Mouse (Mus musculus): Measurements from ENCODE around the gene Alg5. TPM values are rescaled to one million over a fixed set of nuclear protein-coding genes. Genes with fewer than 3 reads are reported as not detected.
"Not testable (repeated sequence)": the region's sequence is repeated elsewhere in the genome, so short reads cannot be mapped to it uniquely, and the experiment has no call there.

Gene Alg5
- total RNA-seq (2021): 1 to 10 TPM; 9.3 to 9.4 TPM
- long read RNA-seq, experiment 1, transcript Alg5-201 (10 exons, 1,471 nt): major isoform, 37 of 41 reads
- long read RNA-seq, experiment 1, partial matches to known transcripts: 1 of 41 reads
- long read RNA-seq, experiment 1, other reads (novel, unspliced or antisense): 2 of 41 reads
- long read RNA-seq, experiment 2, transcript Alg5-201 (10 exons, 1,471 nt): major isoform, 27 of 30 reads
- long read RNA-seq, experiment 2, partial matches to known transcripts: 0 of 30 reads
- long read RNA-seq, experiment 2, other reads (novel, unspliced or antisense): 1 of 30 reads

DNA sequence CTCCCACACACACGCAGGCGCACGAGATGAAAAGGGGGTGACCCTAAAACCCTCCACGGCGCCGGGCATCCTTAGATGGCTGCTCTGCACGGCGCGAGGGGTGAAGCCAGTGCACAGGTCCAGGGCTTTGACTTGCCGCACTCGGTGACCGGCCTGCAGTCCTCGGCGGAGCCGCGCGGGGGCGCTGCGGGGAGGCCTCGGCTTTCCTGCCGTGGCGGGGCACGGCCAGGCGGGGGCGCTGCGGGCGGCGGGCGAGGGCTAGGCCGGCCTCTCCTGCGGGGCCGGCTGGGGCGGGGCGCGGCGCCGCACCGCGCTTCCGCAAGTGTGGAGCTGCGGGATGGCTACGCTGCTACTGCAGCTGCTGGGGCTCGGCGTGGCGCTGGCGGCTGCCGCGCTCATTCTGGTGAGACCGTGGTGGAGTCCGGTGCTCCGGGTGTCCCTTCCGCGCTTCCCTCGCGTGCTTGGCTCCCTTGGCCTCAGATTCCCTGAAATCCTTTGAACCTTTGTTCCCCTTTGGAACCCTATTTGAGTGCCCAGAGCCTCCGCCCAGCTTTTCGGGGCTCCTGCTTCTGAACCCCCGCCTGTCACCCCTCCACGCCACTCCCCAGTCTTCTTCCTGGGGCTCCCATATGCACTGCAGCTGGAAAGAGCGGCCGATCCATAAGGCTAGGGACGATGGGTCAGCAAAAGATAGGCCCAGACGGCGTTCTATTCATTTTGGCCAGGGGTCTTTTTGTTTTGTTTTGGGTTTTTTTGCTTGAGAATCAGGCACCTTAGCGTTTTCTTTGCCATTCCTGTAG is at the start of gene Alg5, which contains the start of gene Exosc8:
Gene Alg5 (plus strand): TSS at position 293 of the 800 bp plus-strand sequence.
Gene Exosc8 (minus strand): TSS at position 147 of the 800 bp plus-strand sequence.
- DNase-seq: peak; percentile 87

DNA sequence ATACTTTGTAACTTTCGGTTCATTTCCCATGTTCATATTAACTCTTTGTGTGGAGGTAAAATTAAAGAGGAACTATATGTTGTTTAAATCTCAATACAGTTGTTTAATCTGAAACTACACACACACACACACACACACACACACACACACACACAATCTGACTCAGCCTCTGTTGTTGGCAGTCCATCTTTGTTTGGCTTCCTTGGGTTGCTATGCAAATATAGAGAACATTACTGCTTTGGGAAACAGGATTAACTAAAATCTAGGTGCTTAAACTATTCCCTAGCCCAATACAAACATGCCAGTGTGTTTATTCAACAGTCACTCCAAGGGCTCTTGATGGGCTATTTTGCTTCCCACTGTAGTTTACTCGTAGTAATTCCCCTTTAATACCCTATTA is 48.1 kb upstream of the Alg5 start:
- no peak for DNase-seq

DNA sequence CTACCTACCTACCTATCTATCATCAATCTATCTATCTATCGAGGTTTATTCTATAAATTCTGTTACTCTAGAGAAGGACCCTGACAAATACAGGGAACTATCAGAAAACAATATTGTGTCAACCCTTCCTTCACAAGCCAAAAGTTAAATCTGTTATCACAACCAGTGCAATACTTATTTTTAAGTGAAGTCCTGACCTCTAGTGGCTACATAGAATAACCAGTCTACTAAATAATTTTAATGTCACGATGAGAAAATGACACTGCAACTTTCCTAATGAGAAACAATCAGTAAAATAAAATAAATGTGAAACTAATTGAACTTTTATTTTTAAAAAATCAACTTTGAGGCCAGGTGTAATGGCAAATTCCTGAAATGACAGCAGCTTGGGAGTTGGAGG is 46.2 kb upstream of the Alg5 start:
- no peak for DNase-seq

DNA sequence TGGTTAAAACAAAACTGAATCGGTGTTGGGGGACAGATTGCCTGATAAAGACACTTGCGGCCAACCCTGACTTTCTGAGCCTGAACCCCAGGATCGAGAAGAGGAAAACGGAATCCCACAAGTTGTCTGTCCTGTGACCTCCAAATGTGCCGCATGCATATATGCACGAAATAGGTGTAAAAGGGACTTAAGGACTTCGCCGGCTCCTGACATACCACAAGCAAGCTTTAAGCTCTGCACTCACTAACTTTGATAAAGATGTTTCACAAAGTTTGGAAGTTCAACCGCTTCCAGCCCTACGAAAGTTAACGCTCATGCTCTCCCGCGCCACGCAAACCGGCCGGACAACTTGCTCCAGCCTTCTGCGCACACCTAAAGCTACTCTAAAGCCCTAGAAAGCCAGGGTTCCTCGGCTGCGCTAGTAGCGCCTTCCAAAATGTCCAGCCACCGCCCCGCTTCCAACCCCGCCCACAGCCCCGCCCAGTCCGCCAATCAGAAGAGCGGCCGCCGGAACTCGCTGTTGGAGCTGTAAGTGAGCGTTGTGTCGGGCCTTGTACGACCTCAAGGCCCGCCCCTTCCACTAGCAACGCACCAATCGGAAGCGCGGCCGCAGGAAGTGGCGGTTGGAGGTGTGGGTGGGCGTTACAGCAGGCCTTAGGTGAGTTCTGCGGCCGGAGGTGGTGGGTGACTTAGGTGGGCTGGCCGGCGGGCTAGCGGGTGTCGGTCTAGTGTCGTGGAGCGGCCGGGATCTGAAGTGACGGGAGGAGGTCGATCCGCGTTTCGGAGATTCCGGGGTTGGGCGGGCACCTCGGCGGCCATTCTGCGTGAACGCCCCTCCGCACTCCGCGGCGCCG is 42.9 kb upstream of the Alg5 start, which contains the start of gene Supt20:
Gene Supt20 (plus strand): TSS at position 606 of the 854 bp plus-strand sequence.
- peak; percentile 95 for DNase-seq

DNA sequence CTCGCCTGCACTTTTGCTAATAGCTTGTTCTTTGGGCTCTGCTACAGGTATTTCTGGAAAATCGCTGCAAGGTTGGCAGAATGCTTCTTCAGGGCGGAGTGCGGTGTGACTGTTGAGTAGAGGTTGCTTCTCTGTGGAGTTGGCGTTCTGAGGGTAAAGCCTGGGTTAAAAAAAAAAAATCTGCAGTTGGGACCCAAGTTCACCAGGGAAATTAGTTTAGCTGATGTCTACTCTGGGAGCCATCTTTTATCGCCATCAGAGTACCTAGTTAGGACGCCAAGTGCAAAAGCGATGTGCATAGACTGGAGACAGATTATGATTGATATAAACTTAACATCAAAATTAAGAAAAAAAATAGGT is 42.3 kb upstream of the Alg5 start:
- no peak for DNase-seq

DNA sequence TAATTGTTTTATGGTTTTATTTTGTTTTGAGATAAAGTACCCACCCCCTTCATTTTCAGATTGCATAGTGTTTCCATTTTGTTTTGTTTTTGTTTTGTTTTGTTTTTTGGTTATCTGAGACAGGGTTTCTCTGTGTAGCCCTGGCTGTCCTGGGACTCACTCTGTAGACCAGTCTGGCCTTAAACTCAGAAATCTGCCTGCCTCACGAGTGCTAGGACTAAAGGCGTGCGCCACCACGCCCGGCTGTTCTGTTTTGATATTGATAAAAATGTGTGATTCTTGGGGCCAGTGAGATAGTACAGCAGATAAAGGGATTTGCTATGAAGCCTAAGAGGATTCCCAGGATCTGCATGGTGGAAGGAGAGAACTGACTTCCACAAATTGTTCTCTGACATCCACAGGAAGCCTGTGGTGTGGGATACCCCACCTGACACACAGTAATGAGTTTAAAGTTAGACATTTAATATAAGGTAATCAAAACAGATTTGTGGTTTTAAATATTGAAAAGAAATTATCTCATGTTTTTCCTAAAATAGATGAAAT is 35.5 kb upstream of the Alg5 start:
- DNase-seq: no peak

DNA sequence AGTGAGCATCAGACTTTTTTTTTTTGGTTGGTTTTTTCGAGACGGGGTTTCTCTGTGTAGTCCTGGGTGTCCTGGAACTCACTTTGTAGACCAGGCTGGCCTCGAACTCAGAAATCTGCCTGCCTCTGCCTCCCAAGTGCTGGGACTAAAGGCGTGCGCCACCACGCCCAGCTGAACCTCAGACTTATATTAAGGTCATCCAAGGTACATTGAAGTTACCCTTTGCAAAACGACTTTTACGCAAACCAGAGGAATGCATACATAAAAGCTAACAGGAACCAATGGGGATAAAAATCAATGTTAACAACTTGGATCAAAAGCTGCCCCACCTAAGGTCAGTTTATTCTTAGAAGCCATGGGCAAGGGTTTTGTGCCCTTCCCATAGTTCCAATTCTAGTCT is 31.2 kb upstream of the Alg5 start:
- DNase-seq: not testable (repeated sequence)

DNA sequence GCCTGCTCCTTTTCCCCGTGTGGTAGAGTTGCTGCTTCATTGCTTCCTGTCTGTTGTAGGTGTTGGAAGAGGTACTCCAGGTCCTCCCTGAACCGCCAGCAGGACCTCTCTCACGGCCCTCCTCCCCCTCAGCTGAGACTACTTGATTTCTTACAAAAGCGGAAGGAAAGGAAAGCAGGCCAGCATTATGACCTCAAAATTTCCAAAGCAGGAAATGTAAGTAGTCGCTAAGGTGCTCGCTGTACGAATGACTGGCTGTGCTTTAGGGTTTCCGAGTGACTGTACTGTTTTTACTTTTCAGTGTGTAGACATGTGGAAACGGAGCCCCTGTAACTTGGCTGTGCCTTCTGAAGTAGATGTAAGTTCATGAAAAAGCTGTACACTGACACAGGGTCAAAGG is 26.4 kb upstream of the Alg5 start:
- DNase-seq: no peak

DNA sequence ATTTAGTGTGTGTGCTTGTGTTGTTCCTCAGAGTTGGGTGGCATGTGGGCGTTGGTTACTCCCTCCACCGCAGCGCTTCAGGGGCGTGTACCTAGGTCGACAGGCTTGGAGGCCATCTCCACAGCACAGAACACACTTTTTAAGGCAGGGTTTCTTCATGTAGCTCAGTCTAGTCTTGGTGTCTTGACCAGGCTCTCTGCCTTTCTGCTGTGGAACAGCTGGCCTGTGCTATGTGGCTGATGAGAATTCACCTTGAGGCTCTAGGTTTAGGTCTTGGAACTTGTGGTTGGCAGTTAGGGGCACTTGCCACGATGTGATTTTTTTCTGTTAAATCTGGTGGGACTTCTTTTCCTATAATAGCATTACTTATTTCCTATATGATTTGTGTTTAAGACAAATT is 21.1 kb upstream of the Alg5 start, which contains the start of gene Gm21958:
Gene Gm21958 (minus strand): TSS at position 101 of the 400 bp plus-strand sequence.
- DNase-seq: no peak

DNA sequence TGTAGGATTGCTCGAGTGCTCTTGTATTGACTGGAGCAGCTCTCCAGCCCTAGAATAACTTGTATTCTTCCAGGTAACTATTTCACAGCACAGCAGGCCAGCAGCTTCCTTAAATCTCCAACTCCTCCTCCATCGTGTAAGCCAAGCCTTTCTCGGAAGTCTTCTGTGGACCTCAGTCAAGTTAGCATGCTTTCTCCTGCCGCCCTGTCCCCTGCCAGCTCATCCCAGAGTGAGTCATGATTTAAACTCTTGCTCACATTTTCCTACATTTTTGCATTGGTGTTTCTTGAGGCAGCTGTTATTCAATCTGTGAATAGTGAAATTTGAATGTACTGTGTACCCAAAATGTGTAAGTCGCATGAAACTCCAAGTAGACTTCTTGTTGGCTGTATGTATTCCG is 19.9 kb upstream of the Alg5 start:
- DNase-seq: no peak

DNA sequence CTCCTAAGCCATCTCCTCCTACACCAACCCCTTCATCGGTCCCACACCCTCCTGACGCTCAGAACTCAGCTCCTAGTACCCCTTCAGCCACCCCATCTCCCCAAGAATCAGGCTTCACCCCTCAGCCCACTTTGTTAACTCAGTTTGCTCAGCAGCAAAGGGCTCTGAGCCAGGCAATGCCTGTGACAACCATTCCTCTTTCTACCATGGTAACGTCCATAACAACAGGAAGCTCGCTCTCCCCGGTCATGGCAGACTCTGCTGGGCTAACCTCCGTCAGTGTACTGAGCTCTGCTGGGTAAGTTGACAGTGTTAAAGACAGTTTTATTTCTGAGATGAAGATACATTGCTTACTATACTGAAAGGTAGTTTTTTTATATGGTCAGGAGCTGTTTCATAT is 18.0 kb upstream of the Alg5 start:
- no peak for DNase-seq

DNA sequence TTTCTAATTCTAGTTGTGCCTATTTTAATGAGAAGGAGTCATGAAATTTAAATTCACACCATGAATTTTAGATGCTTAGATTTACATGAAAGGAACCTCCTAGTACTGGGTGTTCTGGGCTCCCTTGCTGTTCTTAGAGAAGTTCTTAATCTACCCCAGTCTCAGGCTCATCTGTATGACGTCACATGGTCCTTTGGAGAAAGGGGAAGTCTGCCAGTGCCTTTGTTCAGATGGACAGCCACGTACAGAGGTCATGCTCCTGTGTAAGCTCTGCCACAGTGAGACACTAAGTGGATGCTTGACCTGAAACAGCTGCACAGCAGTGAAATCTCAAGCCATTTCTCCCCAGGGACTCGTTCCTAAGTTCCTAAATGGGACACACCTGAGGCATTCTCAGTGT is 16.4 kb upstream of the Alg5 start:
- no peak for DNase-seq

DNA sequence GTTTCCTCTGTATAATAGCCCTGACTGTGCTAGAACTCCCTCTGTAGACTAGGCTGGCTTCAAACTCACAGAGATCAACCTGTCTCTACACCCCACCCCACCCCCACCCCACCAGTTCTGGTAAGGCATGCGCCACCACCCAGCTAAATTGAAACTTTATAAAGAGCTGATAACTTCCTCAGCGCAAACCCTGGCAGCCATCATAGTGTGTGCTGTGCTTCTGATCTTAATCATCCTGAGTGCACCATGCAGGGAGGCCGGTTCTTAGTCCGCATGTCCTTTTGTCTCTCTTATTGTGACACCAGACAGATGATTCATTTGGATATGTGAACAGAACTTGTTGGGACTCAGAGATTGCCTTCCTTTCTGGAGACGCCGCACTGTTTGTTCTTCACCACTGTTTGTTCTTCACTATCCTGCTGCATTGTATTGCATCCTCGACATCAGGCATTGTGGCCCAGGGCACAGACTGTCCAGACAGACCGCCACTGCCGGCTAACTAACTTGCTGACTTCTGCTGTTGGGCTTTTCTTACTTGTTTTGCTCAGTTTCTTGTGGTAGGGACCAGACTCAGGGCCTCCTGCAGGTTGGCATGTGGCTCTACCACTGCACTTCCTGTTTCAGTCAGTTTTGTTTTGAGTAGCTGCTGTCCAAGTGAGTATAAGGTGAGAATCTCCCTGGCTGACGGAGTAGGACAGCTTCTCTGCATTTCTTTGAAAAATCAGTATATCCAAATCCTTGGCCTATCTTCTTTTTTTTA is 11.4 kb upstream of the Alg5 start:
- DNase-seq: no peak

DNA sequence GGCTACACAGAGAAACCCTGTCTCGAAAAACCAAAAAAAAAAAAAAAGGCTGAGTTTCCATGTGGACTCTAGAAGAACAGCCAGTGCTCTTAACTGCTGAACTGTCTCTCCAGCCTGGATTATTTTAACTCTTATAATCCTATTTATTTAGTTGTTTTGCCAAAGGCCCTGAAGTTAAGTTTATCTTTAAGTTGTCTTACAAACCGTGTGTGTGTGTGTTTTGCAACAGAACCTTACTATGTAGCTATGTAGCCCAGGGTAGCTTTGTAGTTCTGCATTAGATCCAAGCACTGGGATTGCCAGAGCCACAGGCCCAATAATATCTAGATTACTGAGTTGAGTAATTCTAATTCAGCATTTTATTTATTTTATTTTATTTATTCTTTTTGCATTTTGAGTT is 10.0 kb upstream of the Alg5 start:
- DNase-seq: no peak

DNA sequence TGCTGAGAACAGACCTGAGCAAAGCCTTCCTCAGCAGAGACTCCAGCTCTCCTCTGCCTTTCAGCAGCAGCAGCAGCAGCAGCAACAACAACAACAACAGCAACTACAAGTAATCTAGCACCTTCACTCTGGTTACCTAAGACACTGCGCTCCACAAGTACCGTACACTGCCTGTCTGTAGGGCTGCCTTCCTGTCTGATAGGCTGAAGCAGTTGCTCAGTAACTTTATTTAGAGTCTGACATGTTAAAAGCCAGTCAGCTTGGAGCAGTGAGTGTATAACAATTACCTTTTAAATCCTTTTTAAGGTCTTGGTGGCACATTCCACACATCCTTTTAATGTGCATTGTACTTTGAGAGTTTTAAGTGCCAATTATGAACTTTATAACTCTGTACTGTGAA is 7.8 kb upstream of the Alg5 start:
- no peak for DNase-seq

DNA sequence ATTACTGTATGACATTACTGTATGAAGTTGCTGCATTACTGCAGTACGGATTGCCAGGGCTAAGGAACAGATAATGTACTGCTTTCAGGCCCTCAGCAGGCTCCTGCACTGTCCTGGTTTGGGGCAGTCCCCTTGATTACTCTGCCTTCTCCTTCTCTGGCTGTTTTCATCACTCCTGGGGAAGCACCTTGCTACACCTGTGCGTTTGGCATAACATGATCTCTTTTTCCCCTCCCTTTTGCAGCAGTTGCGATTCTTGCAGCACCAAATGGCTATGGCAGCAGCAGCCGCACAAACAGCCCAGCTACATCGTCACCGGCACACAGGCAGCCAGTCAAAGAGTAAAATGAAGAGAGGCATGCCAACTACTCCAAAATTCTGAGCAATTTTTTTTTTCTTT is 7.2 kb upstream of the Alg5 start:
- no peak for DNase-seq

DNA sequence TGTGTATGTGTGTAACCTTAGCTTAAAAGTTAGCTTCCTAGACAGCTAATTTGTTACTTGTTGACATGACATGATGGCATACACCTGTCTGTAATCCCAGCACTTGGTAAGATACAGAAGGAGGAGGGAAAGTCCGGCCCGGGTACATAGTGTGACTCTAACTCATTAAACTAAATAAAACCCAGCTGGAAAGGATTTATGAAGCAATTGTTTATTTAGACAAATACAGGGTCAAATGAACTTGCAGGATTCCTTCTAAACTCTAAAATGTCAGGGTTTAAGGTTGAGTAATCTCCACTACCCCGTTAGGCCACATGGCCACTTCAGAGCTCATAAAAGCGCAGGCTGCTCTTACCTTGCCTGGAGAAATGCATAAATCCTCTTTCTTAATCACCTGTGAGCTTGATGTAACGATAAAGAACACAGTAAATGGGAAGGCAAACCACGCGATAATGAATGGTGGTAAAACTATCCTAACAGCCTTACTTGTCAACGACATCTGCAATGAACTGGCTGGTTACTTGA is 3.7 kb upstream of the Alg5 start:
- DNase-seq: no peak

DNA sequence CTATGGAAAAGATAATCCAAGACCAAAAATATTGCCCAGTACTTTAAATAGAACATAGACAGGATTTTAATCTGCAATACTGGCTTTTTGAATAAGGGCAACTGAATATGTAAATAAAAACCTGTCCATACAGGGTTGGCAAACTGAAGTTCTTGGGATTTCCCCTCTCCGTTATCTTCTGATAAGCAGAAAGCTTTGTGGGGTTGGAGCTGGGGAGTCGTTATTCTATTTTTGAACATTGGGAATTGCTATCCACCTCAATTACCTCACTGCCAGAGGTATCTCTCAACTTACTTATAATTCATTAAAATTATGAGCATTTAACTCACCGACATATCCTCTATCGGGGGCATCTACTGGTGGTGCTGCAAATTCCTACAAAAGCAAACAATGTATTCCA is 3.0 kb upstream of the Alg5 start:
- DNase-seq: no peak

DNA sequence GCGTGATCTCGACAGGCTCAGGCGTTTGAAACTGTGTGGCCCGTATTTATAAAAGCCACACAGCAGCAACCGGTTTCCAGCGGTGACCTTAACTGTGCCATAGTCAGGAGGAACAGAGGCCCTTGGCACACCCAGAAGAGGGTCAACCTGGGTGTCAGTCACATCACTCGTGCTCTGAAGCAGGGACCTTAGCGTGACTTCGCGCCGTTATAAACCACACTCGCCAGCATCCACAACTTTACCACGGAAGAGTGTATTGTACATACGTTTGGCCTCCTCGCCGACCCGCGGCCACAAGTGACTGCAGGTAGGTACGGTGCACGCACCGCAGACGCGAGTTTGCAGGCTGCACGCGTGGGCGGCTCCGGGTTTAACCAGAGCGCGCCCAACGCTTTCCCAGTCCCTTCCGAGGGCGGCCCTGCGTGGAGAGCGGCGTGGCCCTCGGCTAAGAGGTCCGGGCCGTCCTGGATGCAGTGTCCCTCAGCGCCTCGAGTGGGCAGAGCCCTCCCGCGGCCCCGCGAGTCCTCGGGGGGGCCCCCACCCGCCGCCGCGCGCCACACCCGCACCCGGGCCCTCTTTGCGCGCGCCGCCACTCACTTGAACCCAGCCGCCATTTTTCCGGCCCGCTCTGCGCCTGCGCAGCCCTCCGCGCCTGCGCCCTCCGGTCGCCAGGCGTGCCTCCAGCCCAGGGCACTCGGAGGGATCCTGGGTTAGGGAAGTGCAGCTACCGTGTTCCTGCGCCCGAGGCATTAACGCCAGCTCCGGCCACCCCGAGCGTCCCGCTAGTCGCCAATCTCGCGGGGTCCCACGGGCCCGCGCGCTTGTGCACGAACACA is 710 bp upstream of the Alg5 start:
- DNase-seq: peak; percentile 88
